Mouse (Mus musculus) stomach, embryonic 16.5 days (tissue): ENCODE results near the gene Sema4b. TPM values are rescaled to one million over a fixed set of nuclear protein-coding genes. Genes with fewer than 3 reads are reported as not detected.

Source experiments
- ATAC-seq: fragments of 200-750 bp; cut with Nextera tagmentation; 2 replicates; pipeline ENCODE4 v1.8.0; 2017; ENCODE audit warnings: moderate number of reproducible peaks, moderate TSS enrichment; ENCODE audit not compliant: insufficient read depth, low FRiP score
- H3K27ac ChIP-seq: fragments of 300-500 bp; sonication (generic); 2 replicates; pipeline ENCODE4 v1.5.1; 2014; ENCODE audit warnings: low read length
- H3K27me3 ChIP-seq: fragments of 300-500 bp; sonication (generic); 2 replicates; pipeline ENCODE4 v1.6.1; 2014; ENCODE audit warnings: low read length, control low read depth, mixed read lengths; ENCODE audit not compliant: control insufficient read depth, insufficient read depth
- H3K36me3 ChIP-seq: fragments of 300-500 bp; sonication (generic); 2 replicates; pipeline ENCODE4 v1.6.1; 2014; ENCODE audit warnings: low read length; ENCODE audit not compliant: control insufficient read depth, insufficient read depth
- H3K4me1 ChIP-seq: fragments of 300-500 bp; sonication (generic); 2 replicates; pipeline ENCODE4 v1.6.1; 2014; ENCODE audit warnings: low read length, control low read depth, mixed read lengths; ENCODE audit not compliant: control insufficient read depth, insufficient read depth
- H3K4me2 ChIP-seq: fragments of 300-500 bp; sonication (generic); 2 replicates; pipeline ENCODE4 v1.6.1; 2014; ENCODE audit warnings: low read depth, low read length, mixed read lengths
- H3K4me3 ChIP-seq: fragments of 300-500 bp; sonication (generic); replicated peaks from 2 replicates; pipeline ENCODE4 v1.5.1; 2014; ENCODE audit warnings: mild to moderate bottlenecking, low read length
- H3K9ac ChIP-seq: fragments of 300-500 bp; sonication (generic); 2 replicates; pipeline ENCODE4 v1.6.1; 2014; ENCODE audit warnings: low read length
- H3K9me3 ChIP-seq: fragments of 300-500 bp; sonication (generic); replicated peaks from 2 replicates; pipeline ENCODE4 v1.6.1; 2016; ENCODE audit warnings: low read length, control low read depth; ENCODE audit not compliant: control insufficient read depth
- WGBS: fragments of 180-500 bp; shearing (Covaris S2); extraction: QIAGEN DNeasy Blood & Tissue Kit; methylation state at CpG from one replicate; pipeline ENCODE4 v1.1.7; 2014; 5-methylcytosine and 5-hydroxymethylcytosine counted together
- polyA plus RNA-seq: library from polyadenylated mRNA; unstranded; fragments of >200 nt; fragmentation: Nextera tagmentation; extraction: Ambion mirVana; gene quantifications from 2 replicates; pipeline ENCODE4 v1.2.1, GENCODE M21; 2015

Sema4b gene
- polyA plus RNA-seq, 1 experiment from 2014 or later, result 19.7 TPM

GRCm38 (mm10) chr7:80232489-80233029 is 45.9 kb downstream of the Sema4b start, which contains the start of the genes Cib1 and Gdpgp1:
Gene Cib1, minus strand, starts transcription at chr7:80232813.
Gene Gdpgp1, plus strand, starts transcription at chr7:80232865.
- no peaks in the 10 kb centered on the region for H3K27me3 ChIP-seq
- H3K4me2 ChIP-seq, result peak within 1 kb of the TSS; percentile 65
- H3K4me3 ChIP-seq, result peak within 1 kb of the TSS; percentile 84
- WGBS, result under 1% methylated on average over 48 of the region's 56 CpGs
- peaks cover 5% of the 10 kb centered on the region; the same call in 1 of the 2 replicates for H3K4me1 ChIP-seq
- peak; percentile 99 for ATAC-seq
- H3K27ac ChIP-seq, result peak within 1 kb of the TSS; percentile 89
- no peaks in the 10 kb centered on the region for H3K36me3 ChIP-seq
- peak within 1 kb of the TSS; percentile 78 for H3K9ac ChIP-seq
- H3K9me3 ChIP-seq, result no peaks in the 10 kb centered on the region

GRCm38 (mm10) chr7:80233799-80234198 is 47.2 kb downstream of the Sema4b start:
- Histone ChIP-seq H3K9me3 (no peaks in the 10 kb centered on the region), H3K27ac (no peak overlapping the region), H3K27me3 (no peaks in the 10 kb centered on the region), H3K4me3 (peak overlapping the region; percentile 84), H3K9ac (peak overlapping the region; percentile 46; the same call in 1 of the 2 replicates), H3K36me3 (peaks cover 5% of the 10 kb centered on the region; the same call in 1 of the 2 replicates), H3K4me1 (peaks cover 5% of the 10 kb centered on the region; the same call in 1 of the 2 replicates), H3K4me2 (peak overlapping the region; percentile 65)
- no peak for ATAC-seq
- WGBS, result 68% methylated on average over 9 of the region's 9 CpGs

- Histone ChIP-seq H3K4me2 (no peak overlapping the region), H3K27ac (no peak overlapping the region), H3K4me3 (no peak overlapping the region), H3K27me3 (no peaks in the 10 kb centered on the region), H3K4me1 (peaks cover 5% of the 10 kb centered on the region; the same call in 1 of the 2 replicates), H3K9ac (no peak overlapping the region), H3K9me3 (no peaks in the 10 kb centered on the region), H3K36me3 (peaks cover 9% of the 10 kb centered on the region; the same call in 1 of the 2 replicates)
- no peak for ATAC-seq
- WGBS, result 85% methylated on average over 10 of the region's 10 CpGs
Measured at GRCm38 (mm10) chr7:80238542-80238941, 51.9 kb downstream of the Sema4b start.

- Histone ChIP-seq H3K9ac (no peak overlapping the region), H3K4me3 (no peak overlapping the region), H3K36me3 (peaks cover 9% of the 10 kb centered on the region; the same call in 1 of the 2 replicates), H3K4me1 (no peaks in the 10 kb centered on the region), H3K9me3 (no peaks in the 10 kb centered on the region), H3K4me2 (no peak overlapping the region), H3K27ac (no peak overlapping the region), H3K27me3 (no peaks in the 10 kb centered on the region)
- ATAC-seq, result no peak
- 63% methylated on average over 4 of the region's 4 CpGs for WGBS
Measured at GRCm38 (mm10) chr7:80241661-80242060, 55.0 kb downstream of the Sema4b start.

GRCm38 (mm10) chr7:80244851-80245250 is 58.2 kb downstream of the Sema4b start:
- no peak for ATAC-seq
- Histone ChIP-seq H3K9me3 (no peaks in the 10 kb centered on the region), H3K36me3 (no peaks in the 10 kb centered on the region), H3K4me1 (no peaks in the 10 kb centered on the region), H3K4me3 (no peak overlapping the region), H3K27ac (no peak overlapping the region), H3K9ac (no peak overlapping the region), H3K4me2 (no peak overlapping the region), H3K27me3 (no peaks in the 10 kb centered on the region)
- 90% methylated on average over 4 of the region's 4 CpGs for WGBS

GRCm38 (mm10) chr7:80246148-80246721 is 59.6 kb downstream of the Sema4b start, which contains the start of gene Ttll13:
Gene Ttll13, plus strand, starts transcription at chr7:80246376.
- Histone ChIP-seq H3K4me1 (no peaks in the 10 kb centered on the region; the same call in 1 of the 2 replicates), H3K27ac (peak within 1 kb of the TSS; percentile 88), H3K4me3 (peak within 1 kb of the TSS; percentile 68), H3K9me3 (no peaks in the 10 kb centered on the region), H3K36me3 (no peaks in the 10 kb centered on the region), H3K9ac (peak within 1 kb of the TSS; percentile 86), H3K4me2 (peak within 1 kb of the TSS; percentile 70), H3K27me3 (no peaks in the 10 kb centered on the region)
- under 1% methylated on average over 48 of the region's 48 CpGs for WGBS
- ATAC-seq, result peak; percentile 99

GRCm38 (mm10) chr7:80246859-80247258 is 60.2 kb downstream of the Sema4b start:
- H3K27me3 ChIP-seq, result no peaks in the 10 kb centered on the region
- H3K4me1 ChIP-seq, result no peaks in the 10 kb centered on the region; the same call in 1 of the 2 replicates
- 37% methylated on average over 7 of the region's 7 CpGs for WGBS
- H3K27ac ChIP-seq, result peak overlapping the region; percentile 88
- peak overlapping the region; percentile 86; the same call in 1 of the 2 replicates for H3K9ac ChIP-seq
- H3K36me3 ChIP-seq, result no peaks in the 10 kb centered on the region
- no peak for ATAC-seq
- H3K4me2 ChIP-seq, result peak overlapping the region; percentile 70
- H3K4me3 ChIP-seq, result peak overlapping the region; percentile 68
- H3K9me3 ChIP-seq, result no peaks in the 10 kb centered on the region

GRCm38 (mm10) chr7:80252437-80252836 is 65.8 kb downstream of the Sema4b start:
- ATAC-seq, result no peak
- Histone ChIP-seq H3K9me3 (no peaks in the 10 kb centered on the region), H3K27ac (no peak overlapping the region), H3K27me3 (no peaks in the 10 kb centered on the region; the same call in 1 of the 2 replicates), H3K4me3 (no peak overlapping the region), H3K4me2 (no peak overlapping the region), H3K36me3 (no peaks in the 10 kb centered on the region), H3K4me1 (no peaks in the 10 kb centered on the region; the same call in 1 of the 2 replicates), H3K9ac (no peak overlapping the region)
- 77% methylated on average over 7 of the region's 7 CpGs for WGBS

GRCm38 (mm10) chr7:80252886-80253285 is 66.2 kb downstream of the Sema4b start:
- no peaks in the 10 kb centered on the region; the same call in 1 of the 2 replicates for H3K27me3 ChIP-seq
- no peak overlapping the region for H3K9ac ChIP-seq
- H3K4me3 ChIP-seq, result no peak overlapping the region
- no peaks in the 10 kb centered on the region for H3K36me3 ChIP-seq
- WGBS, result 76% methylated on average over 11 of the region's 11 CpGs
- no peak for ATAC-seq
- H3K4me1 ChIP-seq, result no peaks in the 10 kb centered on the region; the same call in 1 of the 2 replicates
- no peak overlapping the region for H3K4me2 ChIP-seq
- H3K9me3 ChIP-seq, result no peaks in the 10 kb centered on the region
- H3K27ac ChIP-seq, result no peak overlapping the region
